Mouse (Mus musculus) megakaryocyte, embryonic 14.5 days (primary cell): ENCODE measurements around the gene Mxd3.

ENCODE experiments used
- FLI1 ChIP-seq: IDR thresholded peaks from 2 replicates; pipeline ENCODE4 v1.6.1; 2012; ENCODE audit warnings: low read length, inconsistent platforms, mixed read lengths
- GATA1 ChIP-seq: IDR thresholded peaks from 3 replicates; pipeline ENCODE4 v1.6.1; 2012; ENCODE audit warnings: mixed read lengths, low read length, inconsistent platforms, borderline replicate concordance

GRCm38 (mm10) chr13:55362453-55363060 is 32.9 kb upstream of the Mxd3 start, which contains the start of gene Lman2:
- TF ChIP-seq GATA1 (no peak), FLI1 (no peak; the same call in 1 of the 2 replicates)
